In the genomic region with DNA sequence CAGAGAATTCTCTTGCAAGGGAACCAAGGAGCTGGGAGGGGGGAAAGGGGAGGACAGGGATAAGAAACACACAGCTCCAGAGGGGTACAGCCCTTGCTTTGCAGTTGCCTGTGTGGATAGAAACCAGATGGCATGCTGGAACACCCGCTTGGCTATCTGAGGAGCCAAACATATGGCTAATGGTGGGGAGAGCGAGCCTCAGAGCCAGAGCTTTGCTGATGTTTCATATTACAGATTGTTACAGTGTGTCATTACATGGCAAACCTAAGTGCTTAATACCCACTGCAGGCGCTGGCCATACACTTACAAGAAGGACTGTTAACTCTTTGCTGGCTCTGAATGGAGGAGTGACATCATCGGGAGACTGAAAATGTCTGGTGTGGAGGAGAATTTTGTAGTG, we compare ENCODE assay signal across 8 mouse cellular contexts.
A peak's percentile ranks its signal among the peaks of the same experiment; 100 is the strongest.
DNase-seq lines count a peak whose midpoint lies in the region; ATAC-seq and TF ChIP-seq lines count a peak whose summit lies in the region.

No protein-coding gene starts in this region.

- no peak for TF ChIP-seq POLR2A in myocyte (IDR thresholded peaks at IDR 0.05; ENCODE audit: insufficient read length, low read depth)

- H3K27me3 ChIP-seq in embryonic facial prominence, embryonic 11.5 days (ENCODE audit: control insufficient read depth, insufficient read depth, low read length) = no peaks in the 10 kb centered on the region
- H3K27me3 ChIP-seq in heart, embryonic 11.5 days (ENCODE audit: control insufficient read depth, insufficient read depth, low read length) = no peaks in the 10 kb centered on the region
- H3K27me3 ChIP-seq in myocyte (ENCODE audit: control insufficient read depth, insufficient read depth, insufficient read length) = no peaks in the 10 kb centered on the region

- no peaks in the 10 kb centered on the region for H3K9me3 ChIP-seq in embryonic facial prominence, embryonic 11.5 days (replicated peaks; ENCODE audit: control insufficient read depth, low read length)
- no peaks in the 10 kb centered on the region for H3K9me3 ChIP-seq in heart, embryonic 11.5 days (replicated peaks; ENCODE audit: control insufficient read depth, low read length)

- ATAC-seq in embryonic facial prominence, embryonic 11.5 days (replicated peaks; ENCODE audit: insufficient number of reproducible peaks, low FRiP score, low TSS enrichment, low read depth) = peak; percentile 89
- peak; percentile 69 for ATAC-seq in heart, embryonic 11.5 days (replicated peaks; ENCODE audit: insufficient number of reproducible peaks, low FRiP score, low TSS enrichment)
- ATAC-seq in monocyte, adult 5-6 weeks (replicated peaks; ENCODE audit: insufficient number of reproducible peaks, low FRiP score, low TSS enrichment, poor library complexity, severe bottlenecking) = no peak

- 7% methylated on average over 4 of the region's 4 CpGs for WGBS in embryonic facial prominence, embryonic 11.5 days
- WGBS in heart, embryonic 11.5 days (ENCODE audit: insufficient replicate concordance) = 14% methylated on average over 4 of the region's 4 CpGs

- DNase-seq in layer of hippocampus, adult 11-12 months (ENCODE audit: low spot score) = peak; percentile 42
- no peak for DNase-seq in layer of hippocampus, adult 9-10 months (ENCODE audit: low spot score)
- DNase-seq in embryonic facial prominence, embryonic 11.5 days (ENCODE audit: low spot score) = peak; percentile 94
- DNase-seq in layer of hippocampus, postnatal 14 days (ENCODE audit: low spot score in 2 of 2) = peak; percentile 50 to 55
- peak; percentile 60 for DNase-seq in yolk sac, embryonic 10.5 days (ENCODE audit: low spot score)

- peak overlapping the region; percentile 91 for H3K27ac ChIP-seq in embryonic facial prominence, embryonic 11.5 days (replicated peaks; ENCODE audit: low read depth, low read length)
- H3K27ac ChIP-seq in heart, embryonic 11.5 days (ENCODE audit: low read depth, low read length) = peak overlapping the region; percentile 90

- no peaks in the 10 kb centered on the region for H3K79me2 ChIP-seq in myocyte (ENCODE audit: control insufficient read depth, insufficient read depth)

- H3K4me1 ChIP-seq in embryonic facial prominence, embryonic 11.5 days (ENCODE audit: control insufficient read depth, insufficient read depth, low read length) = peaks cover 9% of the 10 kb centered on the region
- peaks cover 75% of the 10 kb centered on the region for H3K4me1 ChIP-seq in heart, embryonic 11.5 days (ENCODE audit: control insufficient read depth, insufficient read depth, low read length)

- H3K36me3 ChIP-seq in embryonic facial prominence, embryonic 11.5 days (replicated peaks; ENCODE audit: control insufficient read depth, insufficient read depth, low read depth, low read length) = no peaks in the 10 kb centered on the region
- H3K36me3 ChIP-seq in heart, embryonic 11.5 days (ENCODE audit: control insufficient read depth, insufficient read depth, low read length) = no peaks in the 10 kb centered on the region
- H3K36me3 ChIP-seq in myocyte (ENCODE audit: control insufficient read depth, insufficient read depth) = no peaks in the 10 kb centered on the region

- H3K4me3 ChIP-seq in embryonic facial prominence, embryonic 11.5 days (ENCODE audit: low read depth, low read length) = no peak overlapping the region
- H3K4me3 ChIP-seq in heart, embryonic 11.5 days (ENCODE audit: low read depth, low read length) = peak overlapping the region; percentile 16; the same call in 1 of the 2 replicates
- H3K4me3 ChIP-seq in myocyte = peak overlapping the region; percentile 4

- H3ac ChIP-seq in myocyte (ENCODE audit: control insufficient read depth, insufficient read length) = no peak overlapping the region

- peak overlapping the region; percentile 2 for H3K4me2 ChIP-seq in embryonic facial prominence, embryonic 11.5 days (ENCODE audit: low read depth, low read length)
- H3K4me2 ChIP-seq in heart, embryonic 11.5 days = peak overlapping the region; percentile 60
- H3K4me2 ChIP-seq in myocyte (ENCODE audit: low read depth) = peak overlapping the region; percentile 82

- H3K9ac ChIP-seq in embryonic facial prominence, embryonic 11.5 days (replicated peaks; ENCODE audit: low read length) = no peak overlapping the region
- peak overlapping the region; percentile 63 for H3K9ac ChIP-seq in heart, embryonic 11.5 days (ENCODE audit: low read depth, low read length)

TF ChIP-seq in myocyte, 11 proteins besides CTCF, POLR2A, EP300 and RAD21:
- TF ChIP-seq MYOG (IDR thresholded peaks at IDR 0.05; ENCODE audit: control insufficient read depth in 1 of 3, insufficient read depth in 1 of 3, insufficient read length in 2 of 3, low read depth in 2 of 3) (peak in 1 of 3 experiments; percentile 80), CEBPB (IDR thresholded peaks at IDR 0.05; ENCODE audit: insufficient read depth, poor library complexity, severe bottlenecking) (0 out of 2 replicates have a peak, but pooled peaks have one; percentile 20), MYOD1 (IDR thresholded peaks at IDR 0.05; ENCODE audit: control insufficient read depth in 1 of 3, insufficient read length in 2 of 3, low read depth in 2 of 3) (peak in 2 of 3 experiments; percentile 55 to 73), MAX (IDR thresholded peaks at IDR 0.05; ENCODE audit: low read depth) (no peak)

Comparison
In these comparisons a context has a peak if more than half of its experiments do, and no peak if none do; other contexts are left out.
1. H3K4me2 ChIP-seq: peak in every context shown above with its lines; median percentile 82 in myocyte; 60 in heart, embryonic 11.5 days; 2 in embryonic facial prominence, embryonic 11.5 days.